Mouse (Mus musculus) ES-Bruce4 (cell line): ENCODE measurements around the gene Crtac1.

Experiments used
- CTCF ChIP-seq: IDR thresholded peaks from one replicate; pipeline ENCODE4 v1.8.1; 2011; ENCODE audit warnings: low read depth, low read length
- EP300 ChIP-seq: IDR thresholded peaks from 2 replicates; pipeline ENCODE4 v1.6.1; 2011; ENCODE audit warnings: low read depth, low read length; ENCODE audit not compliant: insufficient read depth
- POLR2A ChIP-seq: IDR thresholded peaks from one replicate; pipeline ENCODE4 v1.8.1; 2011; ENCODE audit warnings: low read length; ENCODE audit not compliant: insufficient read depth

- TF ChIP-seq POLR2A (no peak), CTCF (no peak), EP300 (no peak)
Observed at GRCm38 (mm10) chr19:42331446-42331845, 100.1 kb downstream of the Crtac1 start.
